Mouse (Mus musculus): ENCODE results near the gene Kif13a.

DNA sequence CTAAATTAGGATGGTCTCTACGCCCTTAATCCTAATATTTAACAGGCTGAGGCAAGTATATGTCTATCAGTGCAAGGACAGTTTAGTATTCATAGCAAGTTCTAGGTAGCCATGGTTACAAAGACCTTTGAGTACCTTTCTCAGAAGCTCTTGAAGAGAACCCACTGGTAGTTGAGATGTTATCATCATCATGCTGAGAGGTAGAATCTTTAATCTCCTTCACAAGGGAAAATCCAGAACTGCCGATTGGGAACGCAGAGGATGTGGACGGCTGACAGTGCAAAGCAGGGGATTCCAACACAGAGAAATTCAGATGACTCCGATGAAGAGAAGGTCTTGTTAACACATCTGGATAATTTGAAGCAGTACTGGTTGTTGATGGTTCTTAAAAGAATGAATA is 216.2 kb downstream of the Kif13a start:
- TF ChIP-seq CTCF (IDR thresholded peaks at IDR 0.05; ENCODE audit: borderline replicate concordance, extremely low read depth, insufficient read depth, insufficient read length) (no peak), POLR2A (IDR thresholded peaks at IDR 0.05; ENCODE audit: borderline replicate concordance, extremely low read depth, insufficient read depth, insufficient read length, poor library complexity, severe bottlenecking) (no peak)
